Comparison of ENCODE assay signal across 7 mouse cellular contexts in genomic region chr17:47501946-47502706, GRCm38 (mm10). TPM values are rescaled to one million over a fixed set of nuclear protein-coding genes. Genes with fewer than 3 reads are reported as not detected.
DNase-seq lines count a peak whose midpoint lies in the region; ATAC-seq lines count a peak whose summit lies in the region.

Gene Taf8 (minus strand): TSS chr17:47502292.

- 1% methylated on average over 40 of the region's 40 CpGs for WGBS in intestine, embryonic 16.5 days
- WGBS in midbrain, embryonic 11.5 days: 3% methylated on average over 40 of the region's 40 CpGs

- H3K36me3 ChIP-seq in intestine, embryonic 16.5 days (ENCODE audit: control insufficient read depth, insufficient read depth, low read length): 0 out of 2 replicates have a peak, but pooled peaks cover 8% of the 10 kb centered on the region
- peaks cover 6% of the 10 kb centered on the region; the same call in 1 of the 2 replicates for H3K36me3 ChIP-seq in midbrain, embryonic 11.5 days (ENCODE audit: control insufficient read depth, insufficient read depth, low read length)

- no peaks in the 10 kb centered on the region for H3K9me3 ChIP-seq in intestine, embryonic 16.5 days (ENCODE audit: control insufficient read depth, low read length)
- no peaks in the 10 kb centered on the region for H3K9me3 ChIP-seq in midbrain, embryonic 11.5 days (ENCODE audit: control insufficient read depth, low read length)

- H3K27ac ChIP-seq in intestine, embryonic 16.5 days (ENCODE audit: low read length): peak within 1 kb of the TSS; percentile 87
- peak within 1 kb of the TSS; percentile 35; the same call in 1 of the 2 replicates for H3K27ac ChIP-seq in midbrain, embryonic 11.5 days (ENCODE audit: low read depth, low read length)

- peak within 1 kb of the TSS; percentile 85 for H3K4me3 ChIP-seq in intestine, embryonic 16.5 days (ENCODE audit: low read length)
- H3K4me3 ChIP-seq in midbrain, embryonic 11.5 days (ENCODE audit: low read depth, low read length): peak within 1 kb of the TSS; percentile 73

- peak within 1 kb of the TSS; percentile 89 for H3K9ac ChIP-seq in intestine, embryonic 16.5 days (ENCODE audit: low read depth, low read length)
- H3K9ac ChIP-seq in midbrain, embryonic 11.5 days (ENCODE audit: low read length): peak within 1 kb of the TSS; percentile 86

- peak within 1 kb of the TSS; percentile 89 for H3K4me2 ChIP-seq in intestine, embryonic 16.5 days (ENCODE audit: low read depth, low read length)
- H3K4me2 ChIP-seq in midbrain, embryonic 11.5 days: peak within 1 kb of the TSS; percentile 70

- DNase-seq in adrenal gland, adult 8-10 months: peak; percentile 91
- peak; percentile 97 for DNase-seq in embryo, embryonic 9.5 days (ENCODE audit: extremely low spot score)
- peak; percentile 84 to 96 for DNase-seq in gastrocnemius, postnatal 4 days (ENCODE audit: low spot score in 2 of 2)
- peak; percentile 96 to 97 for DNase-seq in left cerebral cortex, postnatal 36 days (ENCODE audit: low spot score in 2 of 2)
- DNase-seq in midbrain, embryonic 11.5 days (ENCODE audit: low spot score, missing footprints): peak; percentile 99
- peak; percentile 94 for DNase-seq in skeletal muscle tissue, adult 2 months (ENCODE audit: low read depth, low spot score)

- H3K4me1 ChIP-seq in intestine, embryonic 16.5 days (ENCODE audit: control insufficient read depth, insufficient read depth, low read length): peaks cover 28% of the 10 kb centered on the region
- peaks cover 17% of the 10 kb centered on the region for H3K4me1 ChIP-seq in midbrain, embryonic 11.5 days (ENCODE audit: control insufficient read depth, insufficient read depth, low read length)

- ATAC-seq in intestine, embryonic 16.5 days: peak; percentile 95
- ATAC-seq in midbrain, embryonic 11.5 days (ENCODE audit: low FRiP score): peak; percentile 96

- no peaks in the 10 kb centered on the region for H3K27me3 ChIP-seq in intestine, embryonic 16.5 days (replicated peaks; ENCODE audit: control insufficient read depth, insufficient read depth, low read length)
- H3K27me3 ChIP-seq in midbrain, embryonic 11.5 days (ENCODE audit: control insufficient read depth, insufficient read depth, low read length): no peaks in the 10 kb centered on the region

- intact Hi-C loops in left cerebral cortex, postnatal 36 days (cut with DNase I): no loop called here

RNA-seq across cellular contexts. Expression of gene Taf8, which starts in this region (rescaled TPM):
- 10 to 100 TPM; 22.8 to 29.9 (median 25.9) TPM for total RNA-seq in adrenal gland, adult 8-10 months (2022)
- 10 to 100 TPM; 11.9 to 12.5 TPM for total RNA-seq in gastrocnemius, postnatal 4 days (2021)
- polyA plus RNA-seq in intestine, embryonic 16.5 days (2015; fragmentation: Nextera tagmentation; extraction: Ambion mirVana): 19.1 and 20.4 TPM in 2 replicates
- total RNA-seq in left cerebral cortex, postnatal 36 days (2021): 10 to 100 TPM; 16.9 to 20.6 TPM
- polyA plus RNA-seq in midbrain, embryonic 11.5 days (2014; fragmentation: Nextera tagmentation; extraction: Ambion mirVana): 25.5 TPM in 2 replicates

Comparison
In these comparisons a context has a peak if more than half of its experiments do, and no peak if none do; other contexts are left out.
1. Peak in every context shown above with its lines: DNase-seq, ATAC-seq, H3K4me3 ChIP-seq and H3K27ac ChIP-seq.